Mouse (Mus musculus): ENCODE measurements around the gene P2rx6. TPM values are rescaled to one million over a fixed set of nuclear protein-coding genes. Genes with fewer than 3 reads are reported as not detected.

The P2rx6 gene
- total and polyA plus RNA-seq, 2 experiments from 2014 or later = 2.3 to 5.1 TPM

DNA sequence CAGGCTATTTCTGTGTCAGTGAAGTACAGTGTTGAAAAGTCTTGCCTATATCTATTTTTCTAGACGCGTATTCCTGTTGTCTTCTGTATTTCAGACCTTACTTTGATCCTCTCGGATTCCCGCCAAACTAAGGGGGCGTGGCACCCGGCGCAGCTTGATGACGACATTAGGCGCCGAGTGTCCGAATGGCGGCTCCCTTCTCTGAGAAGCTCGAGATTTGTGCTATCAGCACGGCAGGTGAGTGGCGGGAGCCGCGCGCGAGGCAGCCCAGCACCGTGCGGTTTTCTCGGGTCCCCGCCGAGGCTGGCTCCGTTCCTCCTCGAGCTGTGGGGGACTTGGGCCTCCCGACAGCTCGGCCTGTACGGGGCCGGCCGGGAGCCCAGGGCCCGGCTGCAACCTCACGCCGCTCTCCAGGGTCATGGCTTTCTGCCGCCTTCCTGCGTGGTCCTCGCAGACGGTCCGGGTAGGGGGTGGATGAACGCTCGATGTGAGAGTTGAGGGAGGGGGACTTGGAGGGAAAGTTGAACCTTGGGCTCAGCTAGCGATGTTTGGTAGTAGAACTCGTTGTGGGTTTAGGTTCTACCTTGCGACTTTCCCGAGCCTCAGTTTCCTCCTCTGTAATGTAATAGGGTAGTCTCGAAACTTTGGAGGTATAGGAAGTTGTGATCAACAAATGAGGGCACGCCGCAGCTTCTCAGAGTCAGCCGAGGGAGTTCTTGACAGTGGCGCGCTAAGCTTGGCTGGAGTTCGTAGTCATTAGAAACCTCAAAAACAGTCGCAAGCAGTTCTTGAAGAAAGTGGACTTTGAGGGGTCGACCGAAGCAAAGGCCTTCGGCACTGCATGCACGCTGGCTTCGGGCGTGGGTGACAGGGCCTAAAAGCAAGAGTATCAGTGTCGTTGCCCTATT lies 57.8 kb downstream of the P2rx6 start, which contains the start of gene Smpd4:
Gene Smpd4 (plus strand): TSS at position 157 of the 908 bp plus-strand sequence.
- peak; percentile 82 for ATAC-seq
- H3K9me3 ChIP-seq (ENCODE audit: low read length) = no peaks in the 10 kb centered on the region
- peak within 1 kb of the TSS; percentile 84 for H3K4me2 ChIP-seq (ENCODE audit: low read depth, low read length)
- no peaks in the 10 kb centered on the region for H3K27me3 ChIP-seq (ENCODE audit: insufficient read depth, low read length)
- H3K27ac ChIP-seq = peak within 1 kb of the TSS; percentile 32; the same call in 1 of the 2 replicates
- TF ChIP-seq CTCF (IDR thresholded peaks at IDR 0.05; ENCODE audit: low read depth) = no peak
- 3% methylated on average over 60 of the region's 60 CpGs for WGBS
- peak; percentile 93 for DNase-seq (ENCODE audit: low spot score)
- peak within 1 kb of the TSS; percentile 87 for H3K9ac ChIP-seq (replicated peaks; ENCODE audit: low read length)
- peak within 1 kb of the TSS; percentile 96 for H3K4me3 ChIP-seq (ENCODE audit: low read length)
- no peaks in the 10 kb centered on the region; the same call in 1 of the 2 replicates for H3K4me1 ChIP-seq (ENCODE audit: insufficient read depth, low read length)
- 0 out of 2 replicates have a peak, but pooled peaks cover 7% of the 10 kb centered on the region for H3K36me3 ChIP-seq (ENCODE audit: insufficient read depth, low read length)

DNA sequence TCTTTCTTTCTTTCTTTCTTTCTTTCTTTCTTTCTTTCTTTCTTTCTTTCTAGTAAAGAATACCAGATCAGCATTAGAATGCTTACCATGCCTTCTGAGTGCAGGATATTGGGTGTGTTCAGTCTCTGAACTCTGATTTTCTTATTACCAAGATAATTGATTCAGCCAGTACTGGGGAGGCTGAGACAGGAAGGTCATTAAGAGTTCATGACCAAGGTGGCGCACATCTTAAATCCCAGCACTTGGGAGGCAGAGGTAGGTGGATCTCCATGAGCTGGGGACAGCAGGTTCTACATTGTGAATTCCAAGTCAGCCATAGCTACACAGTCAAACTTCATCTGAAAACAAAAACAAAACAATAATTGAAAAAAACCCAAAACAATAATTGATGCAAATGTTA lies 60.3 kb downstream of the P2rx6 start:
- H3K4me3 ChIP-seq (ENCODE audit: low read length) = no peak overlapping the region
- WGBS = 97% methylated on average over 1 of the region's 1 CpGs
- no peaks in the 10 kb centered on the region for H3K27me3 ChIP-seq (ENCODE audit: insufficient read depth, low read length)
- peaks cover 15% of the 10 kb centered on the region for H3K36me3 ChIP-seq (ENCODE audit: insufficient read depth, low read length)
- ATAC-seq (no peak), DNase-seq (ENCODE audit: low spot score) (no peak)
- no peak overlapping the region for H3K27ac ChIP-seq
- H3K9me3 ChIP-seq (ENCODE audit: low read length) = no peaks in the 10 kb centered on the region
- H3K9ac ChIP-seq (replicated peaks; ENCODE audit: low read length) = no peak overlapping the region
- no peaks in the 10 kb centered on the region; the same call in 1 of the 2 replicates for H3K4me1 ChIP-seq (ENCODE audit: insufficient read depth, low read length)
- no peak overlapping the region for H3K4me2 ChIP-seq (ENCODE audit: low read depth, low read length)
- TF ChIP-seq CTCF (IDR thresholded peaks at IDR 0.05; ENCODE audit: low read depth) = no peak

DNA sequence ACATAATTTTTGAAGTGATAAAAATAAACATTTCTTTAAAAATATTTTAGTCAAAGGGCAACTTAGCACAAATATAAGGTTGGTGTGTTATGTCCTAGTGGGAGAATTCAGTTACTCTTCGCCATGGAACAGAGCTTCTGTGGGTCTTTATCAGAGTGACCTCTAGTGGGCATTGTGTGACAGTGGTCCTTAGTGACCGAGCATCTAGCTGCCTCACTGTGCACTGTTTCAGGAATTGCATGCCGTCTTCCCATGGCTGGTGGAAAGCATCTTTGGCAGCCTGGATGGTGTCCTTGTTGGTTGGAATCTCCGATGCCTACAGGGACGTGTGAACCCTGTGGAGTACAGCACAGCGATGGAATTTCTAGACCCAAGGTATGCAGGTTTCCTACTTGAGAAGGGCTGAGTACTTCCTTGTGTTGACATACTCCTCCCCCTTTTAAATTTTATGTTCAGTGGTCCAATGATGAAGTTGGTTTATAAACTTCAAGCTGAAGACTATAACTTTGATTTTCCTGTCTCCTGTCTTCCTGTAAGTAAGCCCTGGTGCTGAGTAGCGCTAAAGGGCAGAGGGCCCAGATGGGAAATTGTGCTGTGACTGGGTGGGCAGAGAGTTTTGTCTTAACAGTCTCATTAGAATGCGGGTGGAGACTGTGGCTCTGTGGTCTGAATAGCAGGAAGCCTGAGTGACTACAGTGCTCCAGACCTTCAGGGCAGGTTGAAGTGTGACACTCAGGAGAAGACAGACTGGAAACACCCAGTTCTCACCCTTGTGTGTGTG lies 64.0 kb downstream of the P2rx6 start:
- DNase-seq (ENCODE audit: low spot score) = peak; percentile 74
- Histone ChIP-seq H3K9me3 (ENCODE audit: low read length) (no peaks in the 10 kb centered on the region), H3K36me3 (ENCODE audit: insufficient read depth, low read length) (peaks cover 40% of the 10 kb centered on the region), H3K4me3 (ENCODE audit: low read length) (no peak overlapping the region), H3K27me3 (ENCODE audit: insufficient read depth, low read length) (no peaks in the 10 kb centered on the region), H3K9ac (replicated peaks; ENCODE audit: low read length) (no peak overlapping the region), H3K4me2 (ENCODE audit: low read depth, low read length) (no peak overlapping the region), H3K4me1 (ENCODE audit: insufficient read depth, low read length) (no peaks in the 10 kb centered on the region), H3K27ac (no peak overlapping the region)
- TF ChIP-seq CTCF (IDR thresholded peaks at IDR 0.05; ENCODE audit: low read depth) = peak; percentile 79
- WGBS = 65% methylated on average over 8 of the region's 8 CpGs
- peak; percentile 80 for ATAC-seq

DNA sequence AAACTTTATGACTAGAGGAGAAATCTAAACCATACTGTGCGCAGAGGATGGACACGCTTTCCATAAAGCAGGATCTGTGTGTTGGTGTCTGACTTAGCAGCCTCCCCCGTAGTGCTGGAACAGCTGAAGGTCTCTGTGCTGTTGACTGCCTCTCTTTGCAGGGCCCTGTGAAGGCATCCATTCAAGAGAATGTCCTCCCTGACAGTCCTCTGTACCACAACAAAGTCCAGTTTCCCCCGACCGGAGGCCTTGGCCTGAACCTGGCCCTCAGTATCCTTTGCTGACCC lies 64.5 kb downstream of the P2rx6 start:
- no peak for ATAC-seq
- no peak for DNase-seq (ENCODE audit: low spot score)
- Histone ChIP-seq H3K27me3 (ENCODE audit: insufficient read depth, low read length) (no peaks in the 10 kb centered on the region), H3K4me3 (ENCODE audit: low read length) (no peak overlapping the region), H3K4me1 (ENCODE audit: insufficient read depth, low read length) (no peaks in the 10 kb centered on the region), H3K9me3 (ENCODE audit: low read length) (no peaks in the 10 kb centered on the region), H3K4me2 (ENCODE audit: low read depth, low read length) (no peak overlapping the region), H3K27ac (no peak overlapping the region), H3K9ac (replicated peaks; ENCODE audit: low read length) (no peak overlapping the region), H3K36me3 (ENCODE audit: insufficient read depth, low read length) (peaks cover 40% of the 10 kb centered on the region)
- WGBS = 97% methylated on average over 5 of the region's 5 CpGs
- TF ChIP-seq CTCF (IDR thresholded peaks at IDR 0.05; ENCODE audit: low read depth) = no peak

Other genes with a start within 250 kb of the P2rx6 start
- gene Serpind1, start 230.5 kb upstream of the P2rx6 start, total RNA-seq (2014; rRNA removed) = 3.5 and 4.2 TPM in 2 replicates
- 9.9 and 10.3 TPM in 2 replicates for gene Serpind1, start 230.5 kb upstream of the P2rx6 start, polyA plus RNA-seq (2015; fragmentation: Nextera tagmentation; extraction: Ambion mirVana)
- 28.1 and 30.0 TPM in 2 replicates for gene Snap29, start 155.9 kb upstream of the P2rx6 start, total RNA-seq (2014; rRNA removed)
- 14.5 and 15.6 TPM in 2 replicates for gene Snap29, start 155.9 kb upstream of the P2rx6 start, polyA plus RNA-seq (2015; fragmentation: Nextera tagmentation; extraction: Ambion mirVana)
- 111 and 154 TPM in 2 replicates for gene Pi4ka, start 155.6 kb upstream of the P2rx6 start, total RNA-seq (2014; rRNA removed)
- gene Pi4ka, start 155.6 kb upstream of the P2rx6 start, polyA plus RNA-seq (2015; fragmentation: Nextera tagmentation; extraction: Ambion mirVana) = 45.5 and 47.7 TPM in 2 replicates
- gene Crkl, start 109.9 kb upstream of the P2rx6 start, total RNA-seq (2014; rRNA removed) = 74.8 and 83.1 TPM in 2 replicates
- gene Crkl, start 109.9 kb upstream of the P2rx6 start, polyA plus RNA-seq (2015; fragmentation: Nextera tagmentation; extraction: Ambion mirVana) = 54.9 and 68.7 TPM in 2 replicates
- gene Aifm3, start 72.3 kb upstream of the P2rx6 start, total RNA-seq (2014; rRNA removed) = 13.8 and 16.8 TPM in 2 replicates
- gene Aifm3, start 72.3 kb upstream of the P2rx6 start, polyA plus RNA-seq (2015; fragmentation: Nextera tagmentation; extraction: Ambion mirVana) = 15.7 and 17.4 TPM in 2 replicates
- gene Lztr1, start 53.2 kb upstream of the P2rx6 start, total RNA-seq (2014; rRNA removed) = 191 and 279 TPM in 2 replicates
- gene Lztr1, start 53.2 kb upstream of the P2rx6 start, polyA plus RNA-seq (2015; fragmentation: Nextera tagmentation; extraction: Ambion mirVana) = 82.2 and 89.8 TPM in 2 replicates
- 61.0 and 66.8 TPM in 2 replicates for gene Thap7, start 30.7 kb upstream of the P2rx6 start, total RNA-seq (2014; rRNA removed)
- gene Thap7, start 30.7 kb upstream of the P2rx6 start, polyA plus RNA-seq (2015; fragmentation: Nextera tagmentation; extraction: Ambion mirVana) = 57.5 and 59.5 TPM in 2 replicates
- gene Lrrc74b, start 638 bp upstream of the P2rx6 start, total RNA-seq (2014; rRNA removed) = 2.3 and 2.4 TPM in 2 replicates
- 2.0 and 2.1 TPM in 2 replicates for gene Lrrc74b, start 638 bp upstream of the P2rx6 start, polyA plus RNA-seq (2015; fragmentation: Nextera tagmentation; extraction: Ambion mirVana)
- gene Slc7a4, start 21.3 kb downstream of the P2rx6 start, total RNA-seq (2014; rRNA removed) = 74.6 and 78.7 TPM in 2 replicates
- 42.5 and 42.8 TPM in 2 replicates for gene Slc7a4, start 21.3 kb downstream of the P2rx6 start, polyA plus RNA-seq (2015; fragmentation: Nextera tagmentation; extraction: Ambion mirVana)
- gene Smpd4, start 57.5 kb downstream of the P2rx6 start, total RNA-seq (2014; rRNA removed) = 62.4 and 67.4 TPM in 2 replicates
- gene Smpd4, start 57.5 kb downstream of the P2rx6 start, polyA plus RNA-seq (2015; fragmentation: Nextera tagmentation; extraction: Ambion mirVana) = 21.7 and 23.8 TPM in 2 replicates
- 18.2 and 20.8 TPM in 2 replicates for gene Ccdc74a, start 84.6 kb downstream of the P2rx6 start, total RNA-seq (2014; rRNA removed)
- gene Ccdc74a, start 84.6 kb downstream of the P2rx6 start, polyA plus RNA-seq (2015; fragmentation: Nextera tagmentation; extraction: Ambion mirVana) = 32.8 and 37.6 TPM in 2 replicates
- 47.5 and 66.1 TPM in 2 replicates for gene Med15, start 171.0 kb downstream of the P2rx6 start, total RNA-seq (2014; rRNA removed)
- 33.8 and 39.2 TPM in 2 replicates for gene Med15, start 171.0 kb downstream of the P2rx6 start, polyA plus RNA-seq (2015; fragmentation: Nextera tagmentation; extraction: Ambion mirVana)
- gene Klhl22, start 197.7 kb downstream of the P2rx6 start, total RNA-seq (2014; rRNA removed) = 176 and 190 TPM in 2 replicates
- gene Klhl22, start 197.7 kb downstream of the P2rx6 start, polyA plus RNA-seq (2015; fragmentation: Nextera tagmentation; extraction: Ambion mirVana) = 69.6 and 80.5 TPM in 2 replicates
- gene Scarf2, start 235.4 kb downstream of the P2rx6 start, total RNA-seq (2014; rRNA removed) = 15.5 and 15.6 TPM in 2 replicates
- 2.0 and 2.3 TPM in 2 replicates for gene Scarf2, start 235.4 kb downstream of the P2rx6 start, polyA plus RNA-seq (2015; fragmentation: Nextera tagmentation; extraction: Ambion mirVana)

Data from hindbrain, postnatal 0 days (tissue).